Mouse (Mus musculus) limb, embryonic 11.5 days (tissue): ENCODE results near the gene Dhx40. TPM values are rescaled to one million over a fixed set of nuclear protein-coding genes. Genes with fewer than 3 reads are reported as not detected.

ENCODE experiments used
- ATAC-seq: fragments of 200-750 bp; cut with Nextera tagmentation; 2 replicates; pipeline ENCODE4 v1.8.0; 2017; ENCODE audit warnings: low read depth; ENCODE audit not compliant: insufficient number of reproducible peaks, low FRiP score, low TSS enrichment
- DNase-seq: peaks from one replicate; pipeline ENCODE4 v3.0.0-alpha.2; 2015; ENCODE audit warnings: low spot score
- H3K27ac ChIP-seq: fragments of 300-500 bp; sonication (generic); replicated peaks from 2 replicates; pipeline ENCODE4 v1.5.1; 2014; ENCODE audit warnings: low read depth, mild to moderate bottlenecking, low read length
- H3K27me3 ChIP-seq: fragments of 300-500 bp; sonication (generic); 2 replicates; pipeline ENCODE4 v1.6.1; 2014; ENCODE audit warnings: mild to moderate bottlenecking, low read length, mixed read lengths; ENCODE audit not compliant: control insufficient read depth, insufficient read depth
- H3K36me3 ChIP-seq: fragments of 300-500 bp; sonication (generic); 2 replicates; pipeline ENCODE4 v1.6.1; 2014; ENCODE audit warnings: mild to moderate bottlenecking, low read length, moderate library complexity, mixed read lengths; ENCODE audit not compliant: control insufficient read depth, insufficient read depth
- H3K4me1 ChIP-seq: fragments of 300-500 bp; sonication (generic); 2 replicates; pipeline ENCODE4 v1.6.1; 2014; ENCODE audit warnings: low read length, mixed read lengths; ENCODE audit not compliant: control insufficient read depth, insufficient read depth
- H3K4me2 ChIP-seq: fragments of 300-500 bp; sonication (generic); 2 replicates; pipeline ENCODE4 v1.6.1; 2014; ENCODE audit warnings: low read depth, mild to moderate bottlenecking, moderate library complexity; ENCODE audit not compliant: severe bottlenecking
- H3K4me3 ChIP-seq: fragments of 300-500 bp; sonication (generic); 2 replicates; pipeline ENCODE4 v1.5.1; 2014; ENCODE audit warnings: low read depth, low read length
- H3K9ac ChIP-seq: fragments of 300-500 bp; sonication (generic); 2 replicates; pipeline ENCODE4 v1.6.1; 2014; ENCODE audit warnings: mild to moderate bottlenecking, low read length
- H3K9me3 ChIP-seq: fragments of 300-500 bp; sonication (generic); 2 replicates; pipeline ENCODE4 v1.6.1; 2016; ENCODE audit warnings: low read length; ENCODE audit not compliant: control insufficient read depth
- whole genome bisulfite sequencing: fragments of 180-500 bp; shearing (Covaris S2); extraction: QIAGEN DNeasy Blood & Tissue Kit; methylation state at CpG from one replicate; pipeline ENCODE4 v1.1.7; 2014; 5-methylcytosine and 5-hydroxymethylcytosine counted together
- polyA plus RNA-seq: library from polyadenylated mRNA; unstranded; fragments of >200 nt; fragmentation: Nextera tagmentation; extraction: Ambion mirVana; gene quantifications from 2 replicates; pipeline ENCODE4 v1.2.1, GENCODE M21; 2014

Gene Dhx40
- polyA plus RNA-seq, 1 experiment from 2014 or later, result 43.8 TPM

GRCm38 (mm10) chr11:86840511-86841154, 33.1 kb upstream of the Dhx40 start:
- ATAC-seq, result no peak
- no peak overlapping the region for H3K9ac ChIP-seq
- peak; percentile 35 for DNase-seq
- H3K4me1 ChIP-seq, result no peaks in the 10 kb centered on the region
- 55% methylated on average over 3 of the region's 3 CpGs for WGBS
- no peak overlapping the region for H3K4me2 ChIP-seq
- no peak overlapping the region for H3K27ac ChIP-seq
- H3K27me3 ChIP-seq, result no peaks in the 10 kb centered on the region
- H3K36me3 ChIP-seq, result no peaks in the 10 kb centered on the region
- H3K9me3 ChIP-seq, result no peaks in the 10 kb centered on the region
- H3K4me3 ChIP-seq, result no peak overlapping the region

DNA sequence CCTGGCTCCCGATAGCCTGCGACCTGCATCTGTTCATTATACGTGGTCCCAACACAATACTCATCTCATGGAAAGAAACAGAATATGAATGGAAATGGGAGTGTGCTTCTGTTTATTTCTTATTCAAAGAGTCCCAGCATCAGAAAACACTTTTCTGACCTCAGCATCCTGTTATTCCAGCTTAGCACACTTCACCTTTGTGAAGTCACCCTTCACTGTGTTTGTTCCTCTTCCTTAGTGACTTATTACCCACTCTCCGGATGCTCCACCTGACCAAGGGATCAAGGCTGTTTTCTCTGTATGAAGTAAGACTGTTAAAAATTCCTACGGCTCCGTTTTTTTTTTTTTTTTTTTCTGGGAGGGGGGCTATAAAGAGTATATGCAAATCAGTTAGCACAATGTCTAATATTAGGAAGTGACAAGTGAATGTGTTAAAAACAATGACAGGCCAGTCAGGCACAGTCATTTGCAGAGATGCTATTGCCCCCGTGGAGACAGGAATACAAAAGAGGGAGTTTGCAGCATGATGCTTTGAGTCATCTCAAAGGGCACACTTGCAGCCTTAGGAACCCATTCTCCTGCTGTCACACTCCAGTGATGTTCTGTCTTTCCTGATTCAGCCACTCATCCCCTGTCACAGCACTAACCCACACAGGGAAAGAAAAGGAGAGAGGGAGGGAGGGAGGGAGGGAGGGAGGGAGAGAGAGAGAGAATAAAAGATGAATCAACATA, 32.3 kb upstream of the Dhx40 start:
- Histone ChIP-seq H3K4me2 (no peak overlapping the region), H3K4me1 (no peaks in the 10 kb centered on the region), H3K36me3 (no peaks in the 10 kb centered on the region), H3K27ac (no peak overlapping the region), H3K9ac (no peak overlapping the region), H3K9me3 (no peaks in the 10 kb centered on the region), H3K27me3 (no peaks in the 10 kb centered on the region), H3K4me3 (no peak overlapping the region)
- DNase-seq, result no peak
- 80% methylated on average over 7 of the region's 7 CpGs for WGBS
- ATAC-seq, result no peak

- no peak overlapping the region for H3K27ac ChIP-seq
- no peak overlapping the region for H3K4me3 ChIP-seq
- no peak for DNase-seq
- 73% methylated on average over 1 of the region's 1 CpGs for WGBS
- H3K4me1 ChIP-seq, result no peaks in the 10 kb centered on the region
- no peak overlapping the region for H3K9ac ChIP-seq
- no peaks in the 10 kb centered on the region for H3K9me3 ChIP-seq
- no peak overlapping the region for H3K4me2 ChIP-seq
- H3K27me3 ChIP-seq, result no peaks in the 10 kb centered on the region
- no peaks in the 10 kb centered on the region for H3K36me3 ChIP-seq
- no peak for ATAC-seq
Observed at GRCm38 (mm10) chr11:86838792-86839191, 31.2 kb upstream of the Dhx40 start.

DNA sequence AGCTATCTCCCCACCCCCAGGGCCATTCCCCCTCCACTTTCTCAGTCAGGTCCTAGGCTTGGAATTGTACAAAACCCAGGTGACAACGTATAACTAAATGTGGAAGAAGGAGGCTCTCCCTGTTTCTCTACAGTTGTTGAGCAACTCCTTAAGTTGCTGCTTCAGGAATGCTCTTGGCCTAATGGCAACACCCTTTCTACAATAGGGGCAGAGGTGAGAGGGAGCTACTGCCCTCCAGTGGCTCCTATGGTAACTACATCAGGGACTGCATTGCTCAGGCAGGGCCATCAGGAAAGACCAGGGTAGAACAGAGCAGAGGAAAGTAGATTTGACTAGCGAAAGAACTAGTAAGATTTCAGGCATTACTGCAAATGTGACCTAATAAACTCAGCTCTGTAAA, 28.8 kb upstream of the Dhx40 start:
- Histone ChIP-seq H3K4me2 (no peak overlapping the region), H3K4me3 (no peak overlapping the region), H3K27me3 (no peaks in the 10 kb centered on the region), H3K36me3 (no peaks in the 10 kb centered on the region), H3K9ac (no peak overlapping the region), H3K27ac (no peak overlapping the region), H3K4me1 (no peaks in the 10 kb centered on the region), H3K9me3 (no peaks in the 10 kb centered on the region)
- peak; percentile 82 for DNase-seq
- WGBS, result 54% methylated on average over 2 of the region's 2 CpGs
- no peak for ATAC-seq

- 61% methylated on average over 8 of the region's 8 CpGs for WGBS
- no peak for ATAC-seq
- H3K9ac ChIP-seq, result no peak overlapping the region
Observed at GRCm38 (mm10) chr11:86834628-86835338, 27.2 kb upstream of the Dhx40 start.

DNA sequence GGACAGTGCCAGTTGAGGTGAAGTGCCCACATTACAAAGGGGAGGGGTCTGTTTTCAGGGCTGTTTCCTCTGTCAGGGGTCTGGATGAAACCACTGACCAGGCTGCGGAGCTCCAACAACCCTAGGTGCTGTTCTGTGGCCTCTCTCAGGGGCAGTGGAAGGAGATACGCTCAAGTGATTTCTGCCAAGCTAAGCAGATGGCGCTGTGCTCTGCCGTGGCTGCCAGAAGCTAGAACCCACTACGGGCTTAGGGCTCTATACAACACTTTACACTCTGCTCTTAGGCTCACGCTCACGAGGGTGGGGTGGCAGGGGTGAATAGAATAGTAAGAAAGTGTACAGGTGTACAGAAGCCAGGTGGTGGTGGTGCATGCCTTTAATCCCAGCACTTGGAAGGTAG, 26.5 kb upstream of the Dhx40 start:
- 82% methylated on average over 7 of the region's 7 CpGs for WGBS

More at GRCm38 (mm10) chr11:86834628-86835338, 27.2 kb upstream of the Dhx40 start:
- H3K4me2 ChIP-seq, result no peak overlapping the region
- no peaks in the 10 kb centered on the region for H3K27me3 ChIP-seq
- no peak for DNase-seq
- no peak overlapping the region for H3K4me3 ChIP-seq
- no peaks in the 10 kb centered on the region for H3K36me3 ChIP-seq
- H3K9me3 ChIP-seq, result no peaks in the 10 kb centered on the region
- H3K4me1 ChIP-seq, result no peaks in the 10 kb centered on the region
- no peak overlapping the region for H3K27ac ChIP-seq

DNA sequence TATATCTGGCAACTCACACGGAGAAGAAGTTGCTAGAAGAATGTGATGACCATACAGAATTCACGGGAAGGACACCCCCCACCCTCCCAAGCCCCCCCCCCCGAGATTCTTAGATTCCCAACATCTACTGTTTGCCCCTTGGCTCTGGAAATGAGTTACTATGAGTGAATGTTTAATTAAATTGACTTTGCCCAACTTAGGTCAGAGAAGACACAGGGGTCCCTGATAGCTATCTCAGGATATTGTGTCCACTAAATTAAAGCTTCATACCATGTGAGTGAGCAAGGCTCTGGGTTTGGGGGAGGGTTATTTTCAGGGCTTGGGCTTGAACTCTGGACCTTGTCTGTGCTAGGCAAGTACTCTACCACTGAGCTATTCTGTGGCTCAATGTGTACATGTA, 25.6 kb upstream of the Dhx40 start:
- no peak for DNase-seq

More for the DNA sequence above, 26.5 kb upstream of the Dhx40 start:
- H3K27me3 ChIP-seq, result no peaks in the 10 kb centered on the region
- no peaks in the 10 kb centered on the region for H3K36me3 ChIP-seq
- DNase-seq, result no peak
- H3K4me3 ChIP-seq, result no peak overlapping the region
- H3K4me1 ChIP-seq, result no peaks in the 10 kb centered on the region
- H3K4me2 ChIP-seq, result no peak overlapping the region
- no peaks in the 10 kb centered on the region for H3K9me3 ChIP-seq
- ATAC-seq, result no peak
- no peak overlapping the region for H3K9ac ChIP-seq
- no peak overlapping the region for H3K27ac ChIP-seq

DNA sequence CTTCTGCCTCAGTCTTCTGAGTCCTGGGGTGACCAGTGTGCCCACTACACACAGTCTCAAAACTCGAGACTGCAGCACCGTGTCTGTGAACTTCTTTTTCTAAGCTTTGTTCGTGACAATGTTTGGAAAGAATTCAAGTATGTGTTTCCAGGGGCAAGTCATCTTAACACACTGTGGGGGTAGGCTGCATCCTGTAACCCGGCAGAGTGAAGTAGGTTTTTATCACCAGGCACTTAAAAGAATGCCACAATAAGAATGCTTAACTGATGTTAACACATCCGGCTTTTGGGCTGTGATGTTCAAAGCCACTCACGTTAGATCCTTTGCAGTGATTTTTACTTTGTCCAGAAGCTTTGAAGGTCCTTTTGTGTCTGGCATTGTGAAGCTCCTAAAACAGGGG, 20.9 kb upstream of the Dhx40 start:
- Histone ChIP-seq H3K27me3 (no peaks in the 10 kb centered on the region), H3K4me3 (no peak overlapping the region), H3K36me3 (no peaks in the 10 kb centered on the region), H3K4me2 (no peak overlapping the region), H3K9me3 (no peaks in the 10 kb centered on the region), H3K4me1 (no peaks in the 10 kb centered on the region), H3K9ac (no peak overlapping the region), H3K27ac (no peak overlapping the region)
- WGBS, result 68% methylated on average over 6 of the region's 6 CpGs
- ATAC-seq, result no peak
- no peak for DNase-seq

More for the DNA sequence above, 25.6 kb upstream of the Dhx40 start:
- ATAC-seq, result no peak
- H3K4me2 ChIP-seq, result no peak overlapping the region
- no peaks in the 10 kb centered on the region for H3K36me3 ChIP-seq
- no peaks in the 10 kb centered on the region for H3K27me3 ChIP-seq
- no peaks in the 10 kb centered on the region for H3K9me3 ChIP-seq
- H3K4me3 ChIP-seq, result no peak overlapping the region
- WGBS, result 73% methylated on average over 3 of the region's 3 CpGs
- H3K9ac ChIP-seq, result no peak overlapping the region
- no peaks in the 10 kb centered on the region for H3K4me1 ChIP-seq
- H3K27ac ChIP-seq, result no peak overlapping the region
